Mouse (Mus musculus): Measurements from ENCODE around the gene Denr. TPM values are rescaled to one million over a fixed set of nuclear protein-coding genes. Genes with fewer than 3 reads are reported as not detected.
A peak's percentile ranks its signal among the peaks of the same experiment; 100 is the strongest.

Denr gene
- total RNA-seq, 2 experiments from 2014 or later: 48.0 to 48.9 TPM

DNA sequence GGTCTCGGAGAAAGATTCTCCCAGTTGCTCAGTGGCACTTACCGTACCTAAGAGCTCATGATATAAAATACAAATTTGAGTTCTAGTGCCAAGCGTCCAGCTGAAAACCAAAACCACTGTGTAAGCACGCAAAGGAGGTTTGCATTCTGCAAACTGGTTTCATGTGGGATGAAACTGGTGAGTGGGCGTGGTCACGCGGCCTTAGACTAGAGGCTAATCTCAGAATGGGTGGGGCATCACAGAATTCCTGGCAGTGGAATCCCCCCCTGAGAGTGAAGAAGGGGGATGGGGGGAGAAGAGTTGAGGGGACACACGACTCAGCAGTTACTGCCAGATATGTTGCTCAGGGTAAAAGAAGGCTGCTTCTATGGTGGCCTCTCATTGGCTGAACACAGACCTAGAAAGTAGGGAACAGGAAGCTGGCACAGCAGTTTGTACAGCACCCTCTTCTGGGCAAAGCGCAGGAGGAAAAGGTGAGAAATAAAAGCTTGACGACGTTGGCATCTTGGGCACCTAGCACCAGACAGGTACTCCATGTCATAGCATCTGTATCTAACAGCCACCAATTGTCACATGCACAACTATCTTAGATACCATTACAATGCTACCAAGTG is 2.8 kb upstream of the Denr start:
- DNase-seq (ENCODE audit: low spot score): no peak
- intact Hi-C loops (cut with DNase I): no loop called here

GRCm38 (mm10) chr5:123906146-123906975 is 614 bp upstream of the Denr start:
- intact Hi-C loops (cut with DNase I): loop anchor here (2.0 to 5.0 kb wide), 3 partner anchors 79 to 280 kb away; no protein-coding TSS in a partner anchor
- DNase-seq (ENCODE audit: low spot score): no peak

- intact Hi-C loops (cut with DNase I): loop anchor here (2.0 to 5.0 kb wide), 3 partner anchors 80 to 281 kb away; no protein-coding TSS in a partner anchor
- DNase-seq (ENCODE audit: low spot score): no peak
These were observed 629 bp downstream of the Denr start for GRCm38 (mm10) chr5:123907631-123907977.

GRCm38 (mm10) chr5:123914852-123915251 is 7.9 kb downstream of the Denr start:
- intact Hi-C loops (cut with DNase I): no loop called here
- DNase-seq (ENCODE audit: low spot score): no peak

GRCm38 (mm10) chr5:123922112-123922511 is 15.1 kb downstream of the Denr start:
- DNase-seq (ENCODE audit: low spot score): no peak
- intact Hi-C loops (cut with DNase I): no loop called here

GRCm38 (mm10) chr5:123927118-123927517 is 20.1 kb downstream of the Denr start, which contains the start of gene Gm43518:
Gene Gm43518 (plus strand): TSS chr5:123927418.
- no peak for DNase-seq (ENCODE audit: low spot score)
- intact Hi-C loops (cut with DNase I): no loop called here

- intact Hi-C loops (cut with DNase I): no loop called here
- DNase-seq (ENCODE audit: low spot score): peak; percentile 86
These were observed 23.6 kb downstream of the Denr start, which contains the start of gene Ccdc62 for GRCm38 (mm10) chr5:123930508-123930989. Gene Ccdc62 (plus strand): TSS chr5:123930679.

- DNase-seq (ENCODE audit: low spot score): no peak
- intact Hi-C loops (cut with DNase I): no loop called here
These were observed 24.2 kb downstream of the Denr start for GRCm38 (mm10) chr5:123931131-123931530.

DNA sequence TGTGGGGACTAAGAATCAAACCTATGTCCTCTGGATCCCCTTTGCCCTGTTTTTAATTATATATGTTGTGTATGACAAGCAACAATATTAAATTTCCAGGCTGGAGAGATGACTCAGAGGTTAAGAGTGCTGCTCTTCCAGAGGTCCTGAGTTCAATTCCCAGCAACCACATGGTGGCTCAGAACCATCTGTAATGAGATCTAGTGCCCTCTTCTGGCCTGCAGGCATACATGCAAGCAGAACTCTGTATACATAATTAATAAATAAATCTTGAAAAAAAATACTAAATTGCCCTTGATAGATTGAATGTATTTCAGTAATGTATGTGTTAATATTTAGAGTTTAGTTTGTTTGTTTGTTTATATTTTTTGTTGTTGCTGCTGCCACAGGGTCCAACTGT is 26.0 kb downstream of the Denr start:
- DNase-seq (ENCODE audit: low spot score): no peak
- intact Hi-C loops (cut with DNase I): no loop called here

GRCm38 (mm10) chr5:123933556-123933955 is 26.6 kb downstream of the Denr start:
- intact Hi-C loops (cut with DNase I): no loop called here
- no peak for DNase-seq (ENCODE audit: low spot score)

DNA sequence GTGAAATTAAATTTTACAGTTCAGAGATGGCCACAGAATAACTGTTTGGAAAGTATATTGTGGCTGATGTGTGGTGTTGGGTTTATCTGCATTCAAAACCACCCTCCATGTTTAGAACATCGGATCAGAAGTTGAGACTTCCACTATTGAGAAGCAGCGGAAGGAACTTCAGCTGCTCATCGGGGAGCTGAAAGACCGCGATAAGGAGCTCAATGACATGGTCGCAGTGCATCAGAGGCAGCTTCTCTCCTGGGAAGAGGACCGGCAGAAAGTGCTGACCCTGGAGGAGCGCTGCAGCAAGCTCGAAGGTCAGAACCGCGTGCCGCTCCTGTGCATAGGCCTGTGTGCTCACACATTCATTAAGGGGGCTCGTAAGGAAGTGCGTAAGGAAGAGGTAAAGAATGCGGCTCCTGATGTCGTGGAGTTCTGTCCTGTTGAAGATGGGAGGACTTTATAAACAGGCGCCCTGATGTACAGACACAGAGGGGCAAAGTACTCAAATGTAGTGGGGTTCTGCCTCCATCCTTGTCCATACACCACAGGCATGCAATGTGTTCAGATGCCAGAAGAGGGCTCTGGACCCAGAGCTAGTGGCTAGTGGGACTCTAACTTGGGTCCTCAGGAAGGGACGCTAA is 27.1 kb downstream of the Denr start:
- intact Hi-C loops (cut with DNase I): no loop called here
- no peak for DNase-seq (ENCODE audit: low spot score)

DNA sequence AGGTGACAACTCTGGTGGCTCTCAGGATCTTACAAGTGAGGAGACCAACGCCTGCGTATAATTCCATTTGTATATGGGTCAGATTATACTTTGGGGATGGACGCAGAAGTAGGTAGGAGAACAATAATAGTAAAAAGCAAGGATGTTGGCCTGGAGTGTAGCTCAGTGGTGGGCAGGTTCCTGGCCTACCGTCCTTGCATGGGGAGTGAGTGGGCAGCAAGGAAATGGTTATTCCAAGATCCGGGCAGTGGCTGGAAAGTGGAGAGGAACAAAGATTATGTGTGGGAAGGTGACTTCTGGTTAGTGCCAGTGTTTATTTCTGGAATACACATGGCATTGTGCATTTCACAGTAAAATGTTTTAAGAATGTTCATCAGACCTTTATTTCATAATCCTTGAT is 29.0 kb downstream of the Denr start:
- intact Hi-C loops (cut with DNase I): no loop called here
- DNase-seq (ENCODE audit: low spot score): no peak

- intact Hi-C loops (cut with DNase I): no loop called here
- no peak for DNase-seq (ENCODE audit: low spot score)
These were observed 31.5 kb downstream of the Denr start for GRCm38 (mm10) chr5:123938479-123938878.

- intact Hi-C loops (cut with DNase I): loop anchor here (2.0 kb wide), 1 partner anchor 138 kb away; no protein-coding TSS in a partner anchor
- DNase-seq (ENCODE audit: low spot score): no peak
These were observed 39.6 kb downstream of the Denr start for GRCm38 (mm10) chr5:123946546-123946945.

DNA sequence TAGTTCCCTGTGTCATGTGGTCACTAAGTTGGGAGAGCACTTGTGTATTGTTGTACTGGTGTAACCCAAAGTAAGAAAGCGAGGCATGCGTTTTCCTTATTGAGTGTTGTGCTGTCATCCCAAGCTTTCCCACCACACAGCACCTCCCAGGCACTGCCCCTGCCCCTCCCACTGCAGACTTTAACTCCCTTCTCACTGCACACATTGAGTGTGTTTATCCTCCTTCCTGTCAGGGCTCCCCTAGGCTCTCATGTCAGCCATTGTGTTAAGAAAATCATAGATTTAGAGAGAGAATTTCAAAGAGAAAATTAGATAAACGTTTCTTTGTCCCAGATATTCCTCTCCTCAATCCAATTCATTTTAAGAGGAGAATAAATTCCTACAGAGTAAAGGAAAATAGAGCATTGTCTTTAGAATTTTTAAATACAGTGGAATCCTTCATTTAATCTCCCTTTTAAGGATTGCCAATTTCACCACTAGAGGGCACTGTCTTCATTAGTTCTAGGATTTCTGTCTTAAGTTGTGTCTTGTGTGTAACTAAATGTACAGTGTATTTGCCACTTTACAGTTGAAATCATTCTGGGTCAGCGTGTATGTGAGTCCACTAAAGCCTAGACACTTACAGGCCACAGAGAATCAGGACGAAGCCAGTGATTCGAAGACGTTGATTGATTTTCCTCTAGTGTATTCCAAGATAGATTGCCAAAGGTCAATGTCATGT is 40.2 kb downstream of the Denr start:
- DNase-seq (ENCODE audit: low spot score): no peak
- intact Hi-C loops (cut with DNase I): loop anchor here (1.0 to 2.0 kb wide), 2 partner anchors 45 to 138 kb away; no protein-coding TSS in a partner anchor

DNA sequence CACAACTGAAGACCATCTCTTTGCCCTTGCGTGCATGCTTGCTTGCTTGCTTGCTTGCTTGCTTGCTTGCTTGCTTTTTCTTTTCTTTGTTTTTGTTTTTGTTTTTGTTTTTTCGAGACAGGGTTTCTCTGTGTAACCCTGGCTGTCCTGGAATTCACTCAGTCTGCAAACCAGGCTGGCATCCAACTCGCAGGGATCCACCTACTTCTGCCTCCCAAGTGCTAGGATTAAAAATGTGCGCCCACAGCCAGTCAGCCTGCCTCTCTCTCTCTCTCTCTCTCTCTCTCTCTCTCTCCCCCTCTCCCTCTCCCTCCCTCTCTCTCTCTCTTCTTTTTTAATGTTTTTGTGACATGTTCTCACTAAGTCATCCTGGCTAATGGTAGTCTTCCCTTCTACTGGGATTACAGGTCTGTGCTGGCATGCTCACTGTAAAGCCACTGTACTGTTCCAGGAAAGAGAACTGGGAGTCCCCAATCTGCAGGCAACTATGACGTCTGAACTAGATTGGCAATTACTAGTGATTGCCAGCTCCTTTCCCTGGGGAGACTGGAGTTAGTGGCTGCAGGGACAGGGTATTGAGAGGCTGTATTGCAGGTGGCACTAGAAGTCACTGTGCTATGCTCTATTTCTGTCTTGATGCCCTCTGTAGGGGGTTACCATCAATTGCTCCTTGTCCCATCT is 45.5 kb downstream of the Denr start:
- intact Hi-C loops (cut with DNase I): no loop called here
- no peak for DNase-seq (ENCODE audit: low spot score)

- intact Hi-C loops (cut with DNase I): no loop called here
- DNase-seq (ENCODE audit: low spot score): no peak
These were observed 50.2 kb downstream of the Denr start for GRCm38 (mm10) chr5:123957213-123957612.

DNA sequence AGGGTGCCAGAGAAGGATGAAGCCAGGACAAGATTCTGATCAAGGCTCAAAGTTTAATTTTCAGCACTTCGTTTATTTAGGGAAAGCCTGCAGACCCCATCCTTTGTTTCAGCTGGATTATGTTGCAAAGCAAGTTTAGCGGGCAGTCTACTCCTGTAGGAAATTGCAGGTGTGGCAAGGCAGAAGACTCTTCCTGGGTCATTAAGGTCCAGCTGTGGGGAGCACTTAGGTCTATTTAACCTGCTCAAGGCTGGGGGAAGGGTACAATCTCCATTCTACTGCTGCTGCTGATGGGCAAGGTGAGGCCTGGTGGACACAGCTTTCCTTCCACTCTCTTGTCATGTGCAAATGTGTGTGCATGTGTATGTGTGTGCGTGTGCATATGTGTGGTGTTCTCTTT is 52.0 kb downstream of the Denr start:
- DNase-seq (ENCODE audit: low spot score): no peak
- intact Hi-C loops (cut with DNase I): no loop called here

- intact Hi-C loops (cut with DNase I): no loop called here
- DNase-seq (ENCODE audit: low spot score): no peak
These were observed 53.2 kb downstream of the Denr start for GRCm38 (mm10) chr5:123960129-123960528.

Data from heart, postnatal 25 days (tissue).